Mouse (Mus musculus): Measurements from ENCODE around the gene Gm21060. TPM values are rescaled to one million over a fixed set of nuclear protein-coding genes. Genes with fewer than 3 reads are reported as not detected.

The Gm21060 gene
- polyA plus RNA-seq (2015; fragmentation: Nextera tagmentation; extraction: Ambion mirVana), result not detected in 2 replicates

DNA sequence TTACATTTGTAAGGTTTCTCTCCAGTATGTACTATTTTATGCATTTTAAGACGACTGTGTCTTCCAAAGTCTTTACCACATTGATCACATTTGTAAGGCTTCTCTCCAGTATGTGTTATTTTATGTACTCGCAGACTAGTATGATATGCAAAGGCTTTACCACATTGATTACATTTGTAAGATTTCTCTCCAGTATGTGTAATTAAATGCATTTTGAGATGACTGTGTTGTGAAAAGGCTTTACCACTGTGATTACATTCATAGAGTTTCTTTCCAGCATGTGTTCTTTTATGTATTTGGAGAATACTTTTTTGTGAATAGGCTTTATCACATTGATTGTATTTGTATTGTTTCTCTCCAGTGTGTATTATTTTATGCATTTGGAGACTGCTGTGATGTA is at the start of gene Gm21060:
TSS of gene Gm21060 (minus strand) at position 101 of the 400 bp plus-strand sequence.

Other genes starting within 250 kb of the Gm21060 start
- gene Zfp950, start 156.2 kb downstream of the Gm21060 start, polyA plus RNA-seq (2015; fragmentation: Nextera tagmentation; extraction: Ambion mirVana), result 12.4 and 12.6 TPM in 2 replicates
- gene Gm7102, start 120.8 kb downstream of the Gm21060 start, polyA plus RNA-seq (2015; fragmentation: Nextera tagmentation; extraction: Ambion mirVana), result 0.13 and 0.16 TPM in 2 replicates
- not detected in 2 replicates for gene Gm6020, start 113.2 kb downstream of the Gm21060 start, polyA plus RNA-seq (2015; fragmentation: Nextera tagmentation; extraction: Ambion mirVana)
- 10.5 and 11.2 TPM in 2 replicates for gene Csf2ra, start 68.6 kb downstream of the Gm21060 start, polyA plus RNA-seq (2015; fragmentation: Nextera tagmentation; extraction: Ambion mirVana)